Mouse (Mus musculus): ENCODE measurements around the gene Nhlh1. TPM values are rescaled to one million over a fixed set of nuclear protein-coding genes. Genes with fewer than 3 reads are reported as not detected.

The Nhlh1 gene
- polyA plus RNA-seq, 1 experiment from 2014 or later = 5.5 TPM

- H3K4me3 ChIP-seq = no peak overlapping the region
- H3K36me3 ChIP-seq = peaks cover 99% of the 10 kb centered on the region
- H3K27me3 ChIP-seq (ENCODE audit: low read depth, poor library complexity, severe bottlenecking) = no peaks in the 10 kb centered on the region
- WGBS = 93% methylated on average over 9 of the region's 9 CpGs
- no peak overlapping the region for H3K27ac ChIP-seq (replicated peaks)
- no peaks in the 10 kb centered on the region for H3K9me3 ChIP-seq (replicated peaks)
- DNase-seq (ENCODE audit: low spot score) = no peak
- H3K4me1 ChIP-seq = peaks cover 14% of the 10 kb centered on the region
These were observed 49.0 kb downstream of the Nhlh1 start for GRCm38 (mm10) chr1:172008351-172008750.

- DNase-seq (ENCODE audit: low spot score) = no peak
- Histone ChIP-seq H3K9me3 (replicated peaks) (no peaks in the 10 kb centered on the region), H3K27me3 (ENCODE audit: low read depth, poor library complexity, severe bottlenecking) (no peaks in the 10 kb centered on the region), H3K4me3 (no peak overlapping the region), H3K36me3 (peaks cover 99% of the 10 kb centered on the region), H3K27ac (replicated peaks) (no peak overlapping the region), H3K4me1 (peaks cover 10% of the 10 kb centered on the region)
- WGBS = 95% methylated on average over 21 of the region's 21 CpGs
These were observed 49.6 kb downstream of the Nhlh1 start for GRCm38 (mm10) chr1:172007761-172008160.

Other genes starting within 250 kb of the Nhlh1 start
- 0.38 and 1.2 TPM in 2 replicates for gene Cd84, start 217.9 kb downstream of the Nhlh1 start, polyA plus RNA-seq (2016; fragmentation: Nextera tagmentation; extraction: Ambion mirVana)
- gene Gm10521, start 161.9 kb downstream of the Nhlh1 start, polyA plus RNA-seq (2016; fragmentation: Nextera tagmentation; extraction: Ambion mirVana) = not detected in 2 replicates
- not detected in 2 replicates for gene Slamf6, start 140.1 kb downstream of the Nhlh1 start, polyA plus RNA-seq (2016; fragmentation: Nextera tagmentation; extraction: Ambion mirVana)
- 49.1 and 55.4 TPM in 2 replicates for gene Vangl2, start 29.1 kb downstream of the Nhlh1 start, polyA plus RNA-seq (2016; fragmentation: Nextera tagmentation; extraction: Ambion mirVana)
- 175 and 206 TPM in 2 replicates for gene Copa, start 25.0 kb upstream of the Nhlh1 start, polyA plus RNA-seq (2016; fragmentation: Nextera tagmentation; extraction: Ambion mirVana)
- 106 and 129 TPM in 2 replicates for gene Ncstn, start 25.2 kb upstream of the Nhlh1 start, polyA plus RNA-seq (2016; fragmentation: Nextera tagmentation; extraction: Ambion mirVana)
- 166 and 175 TPM in 2 replicates for gene Pex19, start 69.2 kb upstream of the Nhlh1 start, polyA plus RNA-seq (2016; fragmentation: Nextera tagmentation; extraction: Ambion mirVana)
- gene Dcaf8, start 90.5 kb upstream of the Nhlh1 start, polyA plus RNA-seq (2016; fragmentation: Nextera tagmentation; extraction: Ambion mirVana) = 124 and 138 TPM in 2 replicates
- 340 and 410 TPM in 2 replicates for gene Pea15a, start 149.2 kb upstream of the Nhlh1 start, polyA plus RNA-seq (2016; fragmentation: Nextera tagmentation; extraction: Ambion mirVana)
- gene Casq1, start 162.3 kb upstream of the Nhlh1 start, polyA plus RNA-seq (2016; fragmentation: Nextera tagmentation; extraction: Ambion mirVana) = 1.3 and 1.8 TPM in 2 replicates
- not detected in 2 replicates for gene Atp1a4, start 200.8 kb upstream of the Nhlh1 start, polyA plus RNA-seq (2016; fragmentation: Nextera tagmentation; extraction: Ambion mirVana)
- 50.2 and 62.4 TPM in 2 replicates for gene Igsf8, start 204.1 kb upstream of the Nhlh1 start, polyA plus RNA-seq (2016; fragmentation: Nextera tagmentation; extraction: Ambion mirVana)
- 3.0 and 4.3 TPM in 2 replicates for gene Atp1a2, start 240.5 kb upstream of the Nhlh1 start, polyA plus RNA-seq (2016; fragmentation: Nextera tagmentation; extraction: Ambion mirVana)

Data from midbrain, embryonic 10.5 days (tissue).